Comparison of ENCODE assay signal across 23 mouse cellular contexts in genomic region chr15:52999776-53000175, GRCm38 (mm10).
DNase-seq lines count a peak whose midpoint lies in the region; TF ChIP-seq lines count a peak whose summit lies in the region.
"Had no signal": no experiment of that assay in that cellular context is flagged by ENCODE, and none has a peak within 500 bp of the region (broad histone marks: within the 10 kb centered on the region; RNA-seq: fewer than 3 reads in every experiment).

No protein-coding gene starts in this region.

- DNase-seq in frontal cortex, adult 2 months (ENCODE audit: extremely low spot score in 1 of 2, low spot score in 1 of 2) = peak; percentile 49 to 64
- DNase-seq in frontal cortex, postnatal 36 days (ENCODE audit: low spot score in 2 of 2) = no peak
- DNase-seq in left cerebral cortex, adult 2 months (ENCODE audit: extremely low spot score in 1 of 2, low spot score in 2 of 2) = no peak
- DNase-seq in left cerebral cortex, postnatal 4 days = no peak
- peak; percentile 14 for DNase-seq in brain, embryonic 14.5 days (ENCODE audit: low read depth)
- peak; percentile 71 for DNase-seq in telencephalon, adult 2 months (ENCODE audit: low read depth, low spot score)
- no peak for DNase-seq in thymus, adult 18-20 months
- DNase-seq: adrenal gland, postnatal 10 days; adrenal gland, postnatal 36 days; B cell, adult 2 months; cerebellum, adult 11-12 months; cerebellum, adult 9-10 months; cerebellum, postnatal 14 days; gastrocnemius, adult 2 months; gastrocnemius, postnatal 14 days; heart, adult 11 months had no signal

- H3K27ac ChIP-seq in left cerebral cortex, adult 2 months = peak overlapping the region; percentile 79
- H3K27ac ChIP-seq: embryonic facial prominence, embryonic 12.5 days; embryonic facial prominence, embryonic 15.5 days; forebrain, embryonic 10.5 days; forebrain, embryonic 13.5 days; gastrocnemius, adult 2 months; hindbrain, embryonic 12.5 days; hindbrain, embryonic 15.5 days had no signal

- intact Hi-C loops in left cerebral cortex, adult 2 months (cut with DNase I) = loop anchor here (5.0 kb wide), 1 partner anchor 108 kb away; no protein-coding TSS in a partner anchor
- intact Hi-C loops in left cerebral cortex, postnatal 4 days (cut with DNase I) = no loop called here

- TF ChIP-seq POLR2A in brain, embryonic 14.5 days (IDR thresholded peaks at IDR 0.05; ENCODE audit: borderline replicate concordance, extremely low read depth, insufficient read depth, insufficient read length, poor library complexity, severe bottlenecking) = no peak

- no peak for TF ChIP-seq CTCF in left cerebral cortex, adult 2 months (IDR thresholded peaks at IDR 0.05)
- no peak for TF ChIP-seq CTCF in brain, embryonic 14.5 days (IDR thresholded peaks at IDR 0.05; ENCODE audit: borderline replicate concordance, extremely low read depth, insufficient read depth, insufficient read length)

- H3K4me3 ChIP-seq in left cerebral cortex, adult 2 months = no peak overlapping the region
- H3K4me3 ChIP-seq: embryonic facial prominence, embryonic 12.5 days; embryonic facial prominence, embryonic 15.5 days; erythroblast, embryonic 14.5 days; forebrain, embryonic 10.5 days; forebrain, embryonic 13.5 days; gastrocnemius, adult 2 months; hindbrain, embryonic 12.5 days; hindbrain, embryonic 15.5 days had no signal

Comparison
In these comparisons a context has a peak if more than half of its experiments do, and no peak if none do; other contexts are left out.
1. DNase-seq: peak in frontal cortex, adult 2 months (2 of 2), brain, embryonic 14.5 days (single experiment) and telencephalon, adult 2 months (single experiment); none in frontal cortex, postnatal 36 days (0 of 2), left cerebral cortex, adult 2 months (0 of 2), left cerebral cortex, postnatal 4 days (single experiment) and thymus, adult 18-20 months (0 of 2).